Mouse (Mus musculus) MEL (cell line): ENCODE results near the gene Acta2. TPM values are rescaled to one million over a fixed set of nuclear protein-coding genes. Genes with fewer than 3 reads are reported as not detected.

Experiments
- DNase-seq: peaks from one replicate; pipeline ENCODE4 v3.0.0; 2011; ENCODE audit warnings: low read depth, low spot score
- H3K27ac ChIP-seq: 2 replicates; pipeline ENCODE4 v1.5.1; 2012; ENCODE audit warnings: low read depth, mild to moderate bottlenecking, control low read depth, low read length, moderate library complexity; ENCODE audit not compliant: control insufficient read depth
- H3K27me3 ChIP-seq, 2 experiments: fragments of 150-350 bp in 1 of 2; sonication (generic) in 1 of 2; 2 replicates each; pipeline ENCODE4 v1.6.1; 2012; ENCODE audit warnings: low read length in 2 of 2, mild to moderate bottlenecking in 2 of 2, improper control_type of control experiment in 1 of 2, moderate library complexity in 1 of 2; ENCODE audit not compliant: insufficient read depth in 2 of 2, control insufficient read depth in 1 of 2
- H3K36me3 ChIP-seq, 2 experiments: 2 replicates each; pipeline ENCODE4 v1.6.1; 2012 to 2014; ENCODE audit warnings: low read length in 2 of 2, improper control_type of control experiment in 1 of 2, inconsistent platforms in 1 of 2, mild to moderate bottlenecking in 1 of 2; ENCODE audit not compliant: insufficient read depth in 2 of 2, control insufficient read depth in 1 of 2
- H3K4me1 ChIP-seq, 2 experiments: fragments of 150-350 bp in 1 of 2; sonication (generic) in 1 of 2; 2 replicates each; pipeline ENCODE4 v1.6.1; 2012; ENCODE audit warnings: low read length in 2 of 2, improper control_type of control experiment in 1 of 2, mild to moderate bottlenecking in 1 of 2; ENCODE audit not compliant: insufficient read depth in 2 of 2, control insufficient read depth in 1 of 2
- H3K4me3 ChIP-seq, 2 experiments: fragments of 150-350 bp in 1 of 2; sonication (generic) in 1 of 2; 2 replicates each; pipeline ENCODE4 v1.5.1; 2012; ENCODE audit warnings: low read depth in 2 of 2, low read length in 2 of 2, mild to moderate bottlenecking in 2 of 2, moderate library complexity in 2 of 2, control low read depth in 1 of 2, improper control_type of control experiment in 1 of 2; ENCODE audit not compliant: control insufficient read depth in 1 of 2, insufficient read depth in 1 of 2
- H3K79me2 ChIP-seq: 2 replicates; pipeline ENCODE4 v1.6.1; 2012; ENCODE audit warnings: mild to moderate bottlenecking, low read length, moderate library complexity; ENCODE audit not compliant: control insufficient read depth, poor library complexity, insufficient read depth
- H3K9ac ChIP-seq: 2 replicates; pipeline ENCODE4 v1.6.1; 2012; ENCODE audit warnings: low read depth, mild to moderate bottlenecking, control low read depth, low read length, moderate library complexity; ENCODE audit not compliant: control insufficient read depth, poor library complexity, severe bottlenecking
- H3K9me3 ChIP-seq: fragments of 150-350 bp; sonication (generic); replicated peaks from 2 replicates; pipeline ENCODE4 v1.6.1; 2012; ENCODE audit warnings: mild to moderate bottlenecking, low read length, improper control_type of control experiment, moderate library complexity; ENCODE audit not compliant: insufficient read depth
- CTCF ChIP-seq, 3 experiments: IDR thresholded peaks in 2 of 3; conservative IDR thresholded peaks in 1 of 3; 2 replicates each; pipeline ENCODE4 v1.5.1; 2011 to 2012; ENCODE audit warnings: low read length in 3 of 3, low read depth in 2 of 3, mild to moderate bottlenecking in 2 of 3, improper control_type of control experiment in 1 of 3, inconsistent platforms in 1 of 3, mixed read lengths in 1 of 3, moderate library complexity in 1 of 3; ENCODE audit not compliant: control insufficient read depth in 1 of 3, insufficient read depth in 1 of 3, poor library complexity in 1 of 3, severe bottlenecking in 1 of 3
- E2F4 ChIP-seq: IDR thresholded peaks from 2 replicates; pipeline ENCODE4 v1.6.1; 2011; ENCODE audit warnings: low read depth, low read length, improper control_type of control experiment, borderline replicate concordance
- ELF1 ChIP-seq: IDR thresholded peaks from 2 replicates; pipeline ENCODE4 v1.6.1; 2014; ENCODE audit warnings: low read depth, mild to moderate bottlenecking, inconsistent platforms, low read length, improper control_type of control experiment, moderate library complexity
- EP300 ChIP-seq, 2 experiments: IDR thresholded peaks; 2 replicates each; pipeline ENCODE4 v1.6.1; 2011; ENCODE audit warnings: improper control_type of control experiment in 2 of 2, low read length in 2 of 2, low read depth in 1 of 2, mild to moderate bottlenecking in 1 of 2
- GATA1 ChIP-seq: IDR thresholded peaks from 2 replicates; pipeline ENCODE4 v1.6.1; 2011; ENCODE audit warnings: low read depth, low read length, improper control_type of control experiment
- MEF2A ChIP-seq: IDR thresholded peaks from 2 replicates; pipeline ENCODE4 v1.6.1; 2014; ENCODE audit warnings: low read depth, mild to moderate bottlenecking, inconsistent platforms, low read length, improper control_type of control experiment; ENCODE audit not compliant: poor library complexity, insufficient replicate concordance, severe bottlenecking; ENCODE audit errors: extremely low read depth
- MYB ChIP-seq: IDR thresholded peaks from 2 replicates; pipeline ENCODE4 v1.6.1; 2011; ENCODE audit warnings: mild to moderate bottlenecking, low read depth, low read length, improper control_type of control experiment
- POLR2A ChIP-seq, 2 experiments: IDR thresholded peaks; 2 replicates each; pipeline ENCODE4 v1.6.1; 2011 to 2012; ENCODE audit warnings: low read length in 2 of 2, mild to moderate bottlenecking in 2 of 2, control low read depth in 1 of 2, improper control_type of control experiment in 1 of 2, low read depth in 1 of 2, moderate library complexity in 1 of 2; ENCODE audit not compliant: control insufficient read depth in 1 of 2, insufficient read depth in 1 of 2, poor library complexity in 1 of 2
- POLR2AphosphoS2 ChIP-seq: IDR thresholded peaks from 2 replicates; pipeline ENCODE4 v1.6.1; 2011; ENCODE audit warnings: low read length, improper control_type of control experiment
- RAD21 ChIP-seq: IDR thresholded peaks from 2 replicates; pipeline ENCODE4 v1.6.1; 2011; ENCODE audit warnings: mild to moderate bottlenecking, low read depth, low read length, improper control_type of control experiment
- SIN3A ChIP-seq: IDR thresholded peaks from 2 replicates; pipeline ENCODE4 v1.6.1; 2012; ENCODE audit warnings: low read length, improper control_type of control experiment, inconsistent platforms
- TCF12 ChIP-seq: IDR thresholded peaks from 2 replicates; pipeline ENCODE4 v1.6.1; 2014; ENCODE audit warnings: low read depth, mild to moderate bottlenecking, inconsistent platforms, low read length, improper control_type of control experiment, moderate library complexity
- ZKSCAN1 ChIP-seq: IDR thresholded peaks from 2 replicates; pipeline ENCODE4 v1.6.1; 2012; ENCODE audit warnings: low read depth, mild to moderate bottlenecking, inconsistent platforms, low read length, improper control_type of control experiment, moderate library complexity
- polyA plus RNA-seq, 2 experiments: library from polyadenylated mRNA; stranded (reverse) in 1 of 2; unstranded in 1 of 2; fragments of >175 nt in 1 of 2; fragments of >200 nt in 1 of 2; gene quantifications; 2 replicates each; pipeline versions ENCODE4 v1.2.1 to v1.2.4; 2012; ENCODE audit warnings: low replicate concordance in 2 of 2, low read depth in 1 of 2; ENCODE audit not compliant: insufficient read length in 2 of 2, insufficient read depth in 1 of 2, missing spikeins in 1 of 2
- total RNA-seq: library from RNA; depleted of rRNA; stranded (reverse); fragments of 300-350 nt; gene quantifications from 2 replicates; pipeline ENCODE4 v1.2.3, GENCODE M21; 2012

Acta2 gene
- total and polyA plus RNA-seq, 3 experiments, result not detected

- no peaks in the 10 kb centered on the region for H3K36me3 ChIP-seq
- H3K27me3 ChIP-seq, result no peaks in the 10 kb centered on the region
- no peak overlapping the region for H3K4me3 ChIP-seq
- H3K79me2 ChIP-seq, result no peaks in the 10 kb centered on the region
- H3K4me1 ChIP-seq, result no peaks in the 10 kb centered on the region
- no peak overlapping the region for H3K9ac ChIP-seq
- TF ChIP-seq ELF1 (no peak), POLR2A (IDR thresholded peaks at IDR 0.05; ENCODE audit: control insufficient read depth in 1 of 2, insufficient read depth in 1 of 2, low read depth in 1 of 2, low read length in 2 of 2, poor library complexity in 1 of 2) (no peak)
- DNase-seq, result no peak
- H3K27ac ChIP-seq, result no peak overlapping the region
- H3K9me3 ChIP-seq, result no peaks in the 10 kb centered on the region
Observed at GRCm38 (mm10) chr19:34209930-34210581, 45.3 kb downstream of the Acta2 start.

DNA sequence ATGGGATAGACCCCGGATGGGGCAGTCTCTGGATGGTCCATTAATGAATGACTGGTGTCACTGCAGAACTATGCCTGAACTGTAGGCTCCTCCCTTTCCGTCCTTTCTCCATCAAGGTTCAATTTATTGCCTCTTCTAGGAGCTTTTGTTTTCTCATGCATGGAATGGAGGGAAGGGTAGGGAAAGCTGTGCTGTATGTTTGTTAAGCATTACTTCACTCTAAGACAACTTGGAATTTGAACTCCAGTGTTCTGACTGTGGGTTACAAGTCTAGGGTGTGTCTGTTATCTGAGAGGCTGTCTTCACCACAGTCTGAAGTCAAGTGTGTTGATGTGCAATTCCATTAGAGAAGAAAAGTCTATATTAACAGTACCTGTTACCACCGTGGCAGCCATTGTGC lies 46.4 kb downstream of the Acta2 start:
- no peak for DNase-seq
- Histone ChIP-seq H3K27me3 (no peaks in the 10 kb centered on the region), H3K9me3 (no peaks in the 10 kb centered on the region), H3K9ac (no peak overlapping the region), H3K4me1 (no peaks in the 10 kb centered on the region), H3K4me3 (no peak overlapping the region), H3K27ac (no peak overlapping the region), H3K36me3 (no peaks in the 10 kb centered on the region), H3K79me2 (no peaks in the 10 kb centered on the region)
- TF ChIP-seq MYB, result no peak
- TF ChIP-seq SIN3A, result no peak
- TF ChIP-seq EP300 (IDR thresholded peaks at IDR 0.05; ENCODE audit: low read depth in 1 of 2, low read length in 2 of 2), result no peak
- no peak for TF ChIP-seq ZKSCAN1
- TF ChIP-seq E2F4, result no peak
- TF ChIP-seq POLR2AphosphoS2, result no peak
- no peak for TF ChIP-seq TCF12
- no peak for TF ChIP-seq MEF2A
- TF ChIP-seq CTCF (IDR thresholded peaks at IDR 0.05 in 2 of 3, conservative IDR thresholded peaks at IDR 0.05 in 1 of 3; ENCODE audit: control insufficient read depth in 1 of 3, insufficient read depth in 1 of 3, low read depth in 2 of 3, low read length in 3 of 3, poor library complexity in 1 of 3, severe bottlenecking in 1 of 3), result no peak
- TF ChIP-seq, all 39 proteins: peak for 0

DNA sequence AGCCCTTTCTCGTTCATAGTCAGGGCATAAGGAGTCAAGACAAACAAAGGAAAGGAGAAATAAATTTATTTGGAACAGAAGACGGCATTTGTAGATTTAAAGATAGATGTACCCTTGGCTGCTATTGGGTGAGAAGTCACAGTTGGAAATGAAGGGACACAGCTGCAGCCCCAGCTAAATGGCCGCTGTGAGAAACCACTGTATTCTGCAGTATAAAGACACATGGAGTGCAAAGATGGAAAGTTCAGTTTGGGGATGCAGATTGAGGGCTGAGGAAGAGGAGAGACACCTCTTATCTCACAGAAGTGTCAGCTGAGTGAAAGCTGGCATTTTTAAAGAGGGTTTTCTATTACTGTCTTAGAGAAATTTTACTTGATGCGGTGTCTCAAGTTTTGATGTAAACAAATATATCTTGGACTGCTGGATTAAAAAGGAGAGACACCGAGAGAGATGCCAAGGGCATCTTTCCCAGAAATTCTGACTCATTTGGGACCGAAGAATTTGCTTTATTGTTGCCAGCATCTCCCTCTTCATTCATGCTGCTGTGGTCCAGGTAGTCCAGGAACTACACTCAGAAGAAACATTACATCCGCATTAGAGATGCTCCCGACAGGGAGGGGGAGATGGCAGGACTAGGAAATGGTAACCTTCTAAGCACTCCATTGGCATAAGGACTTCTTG lies 48.5 kb downstream of the Acta2 start:
- TF ChIP-seq GATA1 (no peak), TCF12 (no peak), RAD21 (no peak)
- TF ChIP-seq, all 39 proteins: peak for 0
- Histone ChIP-seq H3K27me3 (no peaks in the 10 kb centered on the region), H3K9ac (no peak overlapping the region), H3K4me1 (no peaks in the 10 kb centered on the region), H3K9me3 (no peaks in the 10 kb centered on the region), H3K36me3 (no peaks in the 10 kb centered on the region), H3K4me3 (no peak overlapping the region), H3K79me2 (no peaks in the 10 kb centered on the region), H3K27ac (no peak overlapping the region)
- no peak for DNase-seq
